Mouse (Mus musculus): ENCODE results near the gene Ltk.

DNA sequence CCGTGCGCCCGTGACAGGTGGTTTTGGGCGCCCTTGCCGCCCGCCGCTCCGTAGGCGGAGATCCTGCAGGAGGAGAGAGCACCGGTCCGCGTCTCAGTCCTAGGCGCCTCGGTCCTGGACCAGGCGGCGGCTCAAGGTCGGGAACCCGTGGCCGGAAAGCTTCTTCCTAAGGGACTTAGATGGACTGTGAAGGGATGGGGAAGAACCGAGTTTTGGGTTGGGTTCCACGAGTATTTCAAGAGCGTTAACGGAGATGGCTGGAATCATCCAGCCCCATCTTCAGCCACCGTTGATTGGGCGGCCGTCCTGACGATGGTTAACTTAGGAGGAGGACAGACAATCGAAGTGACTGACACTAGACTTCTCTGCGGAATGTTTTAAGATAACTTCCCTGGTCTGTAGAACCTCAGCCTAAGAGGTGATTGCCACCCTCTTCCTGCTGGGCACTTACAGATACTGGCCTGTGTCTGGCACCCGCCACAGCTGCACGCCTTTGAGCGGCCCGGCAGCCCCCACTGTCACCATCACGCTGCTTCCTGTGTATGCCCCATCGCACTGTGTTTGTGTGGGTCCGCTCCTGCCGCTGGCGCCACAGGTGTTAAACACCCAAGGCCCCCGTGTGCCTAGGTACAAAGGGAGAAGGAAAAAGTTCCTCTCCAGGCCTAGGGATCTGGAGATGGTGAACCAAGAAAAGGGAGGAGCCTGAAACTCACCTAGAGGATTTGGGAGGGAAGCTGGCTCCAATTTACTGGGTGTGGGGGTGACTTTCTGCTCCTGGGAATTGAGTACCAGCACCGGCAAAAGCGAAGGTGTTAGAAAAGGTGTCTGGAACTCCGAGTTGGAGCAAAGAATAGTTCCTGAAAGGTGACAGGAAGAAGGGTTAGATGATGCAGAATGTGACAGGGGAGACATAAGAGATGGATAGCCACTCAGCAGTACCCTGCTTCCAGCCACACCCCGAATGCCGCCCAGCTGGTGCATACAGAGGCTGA lies 1.1 kb downstream of the Ltk start:
- TF ChIP-seq CTCF (IDR thresholded peaks at IDR 0.05; ENCODE audit: low read depth, low read length) (no peak), POLR2A (IDR thresholded peaks at IDR 0.05; ENCODE audit: extremely low read depth, insufficient read depth, low read length) (no peak)

All from liver, adult 2 months (tissue).